Mouse (Mus musculus) liver, embryonic 15.5 days (tissue): ENCODE results near the gene Ndel1. TPM values are rescaled to one million over a fixed set of nuclear protein-coding genes. Genes with fewer than 3 reads are reported as not detected.

Experiments used
- ATAC-seq: fragments of 200-750 bp; cut with Nextera tagmentation; 2 replicates; pipeline ENCODE4 v1.8.0; 2017; ENCODE audit warnings: moderate number of reproducible peaks, mild to moderate bottlenecking, moderate library complexity; ENCODE audit not compliant: insufficient read depth
- H3K27ac ChIP-seq: fragments of 300-500 bp; sonication (generic); replicated peaks from 2 replicates; pipeline ENCODE4 v1.5.1; 2015; ENCODE audit warnings: mild to moderate bottlenecking, inconsistent platforms
- H3K27me3 ChIP-seq: fragments of 300-500 bp; sonication (generic); 2 replicates; pipeline ENCODE4 v1.6.1; 2015; ENCODE audit warnings: mild to moderate bottlenecking, inconsistent platforms
- H3K36me3 ChIP-seq: fragments of 300-500 bp; sonication (generic); replicated peaks from 2 replicates; pipeline ENCODE4 v1.6.1; 2015; ENCODE audit warnings: moderate library complexity, mild to moderate bottlenecking, inconsistent platforms
- H3K4me1 ChIP-seq: fragments of 300-500 bp; sonication (generic); replicated peaks from 2 replicates; pipeline ENCODE4 v1.6.1; 2015; ENCODE audit warnings: inconsistent platforms
- H3K4me2 ChIP-seq: fragments of 300-500 bp; sonication (generic); 2 replicates; pipeline ENCODE4 v1.6.1; 2015; ENCODE audit warnings: moderate library complexity, mild to moderate bottlenecking, inconsistent platforms
- H3K4me3 ChIP-seq: fragments of 300-500 bp; sonication (generic); replicated peaks from 2 replicates; pipeline ENCODE4 v1.5.1; 2015; ENCODE audit warnings: mild to moderate bottlenecking, inconsistent platforms
- H3K9ac ChIP-seq: fragments of 300-500 bp; sonication (generic); 2 replicates; pipeline ENCODE4 v1.6.1; 2015; ENCODE audit warnings: moderate library complexity, mild to moderate bottlenecking, inconsistent platforms
- H3K9me3 ChIP-seq: fragments of 300-500 bp; sonication (generic); replicated peaks from 2 replicates; pipeline ENCODE4 v1.6.1; 2016; ENCODE audit warnings: inconsistent platforms
- WGBS: fragments of 180-500 bp; shearing (Covaris S2); methylation state at CpG from one replicate; pipeline ENCODE4 v1.1.7; 2015; ENCODE audit warnings: mixed read lengths; ENCODE audit not compliant: insufficient replicate concordance; 5-methylcytosine and 5-hydroxymethylcytosine counted together
- polyA plus RNA-seq: library from polyadenylated mRNA; unstranded; fragments of >200 nt; fragmentation: Nextera tagmentation; extraction: Ambion mirVana; gene quantifications from 2 replicates; pipeline ENCODE4 v1.2.1, GENCODE M21; 2015

The Ndel1 gene
- polyA plus RNA-seq, result 37.6 and 41.7 TPM in 2 replicates

DNA sequence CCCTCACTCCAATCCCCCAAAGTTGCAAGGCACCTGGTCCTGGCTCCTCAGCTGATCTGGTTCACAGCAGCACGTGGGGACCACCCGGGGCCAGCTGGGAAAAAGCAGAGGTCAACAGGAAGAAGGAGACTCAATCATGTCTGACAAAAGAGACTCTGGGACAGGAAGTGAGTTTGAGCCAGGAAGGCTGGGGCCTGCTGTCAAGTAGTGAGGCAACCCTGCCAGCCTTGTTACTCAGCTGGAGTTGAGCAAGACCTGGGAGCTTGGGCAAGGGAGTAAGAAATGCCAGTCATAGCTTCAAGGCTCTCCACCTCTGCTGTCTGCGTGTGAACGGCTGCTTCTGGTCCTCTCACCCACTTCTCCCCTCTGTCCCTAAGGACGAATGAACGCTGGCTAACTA, at the start of gene Ndel1:
Gene Ndel1 (minus strand): TSS at position 111 of the 400 bp plus-strand sequence.
- H3K27me3 ChIP-seq, result no peaks in the 10 kb centered on the region
- peaks cover 15% of the 10 kb centered on the region; the same call in 1 of the 2 replicates for H3K4me1 ChIP-seq
- H3K27ac ChIP-seq, result peak within 1 kb of the TSS; percentile 33; the same call in 1 of the 2 replicates
- WGBS, result 26% methylated on average over 6 of the region's 6 CpGs
- no peaks in the 10 kb centered on the region for H3K36me3 ChIP-seq
- no peaks in the 10 kb centered on the region for H3K9me3 ChIP-seq
- no peak within 1 kb of the TSS for H3K9ac ChIP-seq
- H3K4me2 ChIP-seq, result 0 out of 2 replicates have a peak within 1 kb of the TSS, but pooled peaks have one; percentile 10
- ATAC-seq, result peak; percentile 22; the same call in 1 of the 2 replicates
- H3K4me3 ChIP-seq, result no peak within 1 kb of the TSS

DNA sequence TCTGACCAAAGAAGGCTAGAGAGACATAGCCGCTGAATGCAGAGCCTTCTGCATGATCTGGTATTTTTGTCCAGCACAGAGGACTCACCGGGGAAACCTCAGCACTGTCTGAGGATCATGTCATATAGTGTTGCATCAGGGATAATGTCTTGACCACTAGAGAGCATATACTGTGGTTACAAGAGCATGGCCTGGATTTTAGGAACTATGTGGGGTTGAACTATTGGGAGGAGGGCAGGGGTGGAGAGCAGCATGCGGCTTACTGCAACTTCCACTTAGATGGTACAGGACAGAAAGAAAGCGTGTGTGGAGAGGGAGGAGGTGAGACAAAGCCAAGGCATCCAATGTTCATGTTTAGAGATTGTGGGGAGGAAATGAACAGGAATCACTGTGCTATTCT, 42.9 kb upstream of the Ndel1 start:
- 62% methylated on average over 4 of the region's 4 CpGs for WGBS
- Histone ChIP-seq H3K4me1 (no peaks in the 10 kb centered on the region; the same call in 1 of the 2 replicates), H3K9me3 (no peaks in the 10 kb centered on the region), H3K4me3 (no peak overlapping the region), H3K36me3 (no peaks in the 10 kb centered on the region), H3K27me3 (peaks cover 31% of the 10 kb centered on the region), H3K4me2 (no peak overlapping the region), H3K9ac (no peak overlapping the region), H3K27ac (no peak overlapping the region)
- no peak for ATAC-seq

DNA sequence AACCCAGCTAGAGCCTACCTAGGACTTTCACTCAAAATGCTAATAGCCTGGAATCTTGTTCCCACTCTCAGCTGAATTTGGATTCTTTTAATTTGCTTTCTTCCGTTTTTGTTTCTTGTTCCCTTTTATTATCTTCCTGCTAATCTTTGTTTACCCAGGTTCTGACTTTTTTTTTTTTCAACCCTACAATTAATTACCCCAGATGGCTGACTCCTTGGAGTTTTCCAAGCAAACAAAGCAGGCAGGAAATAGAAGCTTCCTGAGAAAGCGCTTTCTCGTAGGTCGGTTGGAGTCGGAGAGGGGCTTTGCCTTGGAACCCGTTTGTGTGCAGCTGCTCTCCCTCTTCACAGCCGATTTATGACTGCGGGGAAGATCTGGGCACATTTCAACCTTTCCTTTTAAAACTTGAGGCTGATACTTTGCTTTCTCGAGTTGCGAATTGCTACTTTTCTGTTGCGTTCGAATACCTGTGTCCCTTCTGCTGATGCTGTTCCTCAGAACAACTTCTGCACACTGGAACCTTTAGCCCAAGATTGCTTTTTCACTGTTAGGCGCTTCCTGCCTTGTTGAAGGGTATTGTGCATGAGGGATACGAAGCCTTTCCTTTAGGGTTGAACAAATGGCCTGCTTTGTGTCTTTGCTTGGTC, 40.0 kb upstream of the Ndel1 start:
- no peak for ATAC-seq
- H3K9me3 ChIP-seq, result no peaks in the 10 kb centered on the region
- H3K4me1 ChIP-seq, result no peaks in the 10 kb centered on the region; the same call in 1 of the 2 replicates
- H3K4me2 ChIP-seq, result no peak overlapping the region
- no peak overlapping the region for H3K9ac ChIP-seq
- WGBS, result 14% methylated on average over 14 of the region's 14 CpGs
- H3K36me3 ChIP-seq, result peaks cover 11% of the 10 kb centered on the region
- peaks cover 31% of the 10 kb centered on the region for H3K27me3 ChIP-seq
- no peak overlapping the region for H3K27ac ChIP-seq
- no peak overlapping the region for H3K4me3 ChIP-seq

DNA sequence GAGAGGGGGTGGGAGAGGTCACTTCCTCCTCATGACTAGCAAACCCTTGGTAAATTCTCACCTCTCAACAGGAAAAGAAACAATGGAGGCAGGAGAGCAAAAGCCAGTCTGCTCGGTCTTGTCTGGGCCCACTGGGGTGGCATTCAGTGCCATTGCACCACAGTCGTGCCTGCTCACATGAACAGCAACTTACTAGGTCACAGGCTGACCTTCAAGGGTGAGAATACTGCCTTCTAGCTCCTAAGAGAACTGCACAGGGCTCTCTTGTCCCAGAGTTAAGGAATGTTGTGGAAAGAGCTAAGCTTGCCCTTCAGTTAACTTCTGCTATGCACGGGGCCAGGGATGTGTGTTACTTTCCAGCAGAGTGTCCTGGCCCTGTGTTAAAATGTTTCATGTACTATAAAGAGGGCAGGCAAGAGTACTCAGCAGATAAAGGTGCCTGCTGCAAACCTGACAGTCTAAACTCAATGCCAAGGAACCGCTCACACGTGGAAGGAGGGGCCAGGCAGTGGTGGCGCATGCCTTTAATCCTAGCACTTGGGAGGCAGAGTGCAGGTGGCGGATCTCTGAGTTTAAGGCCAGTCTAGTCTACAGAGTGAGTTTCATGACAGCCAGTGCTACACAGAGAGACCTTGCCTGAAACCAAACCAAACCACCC, 37.3 kb upstream of the Ndel1 start:
- peaks cover 31% of the 10 kb centered on the region for H3K27me3 ChIP-seq
- H3K4me1 ChIP-seq, result peaks cover 1% of the 10 kb centered on the region; the same call in 1 of the 2 replicates
- peaks cover 38% of the 10 kb centered on the region for H3K36me3 ChIP-seq
- no peak overlapping the region for H3K9ac ChIP-seq
- no peak overlapping the region for H3K4me3 ChIP-seq
- WGBS, result 46% methylated on average over 7 of the region's 7 CpGs
- no peak overlapping the region for H3K27ac ChIP-seq
- H3K4me2 ChIP-seq, result no peak overlapping the region
- ATAC-seq, result no peak
- no peaks in the 10 kb centered on the region for H3K9me3 ChIP-seq

DNA sequence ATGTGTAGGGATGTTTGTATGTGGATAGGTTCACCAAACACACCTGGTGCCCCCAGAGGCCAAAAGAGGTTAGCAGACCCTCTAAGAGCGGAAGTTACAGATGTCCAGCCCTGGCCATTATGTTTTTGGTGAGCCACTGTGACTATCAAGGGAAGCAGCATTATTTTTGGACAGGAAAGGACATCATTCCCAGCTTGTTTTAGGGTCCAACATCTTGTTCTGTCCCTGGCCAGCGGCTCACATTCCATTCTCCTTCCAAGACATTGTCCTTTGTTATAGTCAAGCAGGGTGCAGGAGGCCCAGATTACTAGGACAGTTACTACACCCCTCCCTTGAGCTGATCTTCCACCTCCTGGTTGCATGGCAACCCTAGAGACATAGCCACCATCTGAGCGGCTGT, 35.6 kb upstream of the Ndel1 start:
- Histone ChIP-seq H3K9ac (no peak overlapping the region), H3K27me3 (peaks cover 14% of the 10 kb centered on the region), H3K4me3 (no peak overlapping the region), H3K36me3 (peaks cover 54% of the 10 kb centered on the region), H3K9me3 (no peaks in the 10 kb centered on the region), H3K27ac (no peak overlapping the region), H3K4me1 (peaks cover 17% of the 10 kb centered on the region), H3K4me2 (no peak overlapping the region)
- WGBS, result 69% methylated on average over 3 of the region's 3 CpGs
- no peak for ATAC-seq

DNA sequence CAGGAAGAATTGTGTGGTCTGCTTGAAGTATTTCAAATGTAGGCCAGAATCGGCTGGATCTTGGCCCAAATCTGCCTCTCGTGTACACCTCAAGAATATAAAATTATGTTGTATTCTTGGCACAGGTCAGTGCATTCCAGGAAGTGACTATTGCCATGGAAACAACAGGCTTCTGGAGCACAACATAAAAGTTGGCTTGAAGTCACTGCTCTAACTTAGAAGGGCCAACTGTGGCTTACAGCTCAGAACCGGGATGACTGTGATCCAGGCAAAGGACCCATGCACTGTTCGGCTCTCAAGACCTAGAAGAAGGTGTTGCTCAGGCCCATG, 34.8 kb upstream of the Ndel1 start:
- Histone ChIP-seq H3K27me3 (peaks cover 5% of the 10 kb centered on the region), H3K9me3 (no peaks in the 10 kb centered on the region), H3K36me3 (peaks cover 54% of the 10 kb centered on the region), H3K4me2 (no peak overlapping the region), H3K9ac (no peak overlapping the region), H3K4me3 (no peak overlapping the region), H3K4me1 (peaks cover 17% of the 10 kb centered on the region), H3K27ac (no peak overlapping the region)
- 57% methylated on average over 4 of the region's 4 CpGs for WGBS
- ATAC-seq, result no peak

DNA sequence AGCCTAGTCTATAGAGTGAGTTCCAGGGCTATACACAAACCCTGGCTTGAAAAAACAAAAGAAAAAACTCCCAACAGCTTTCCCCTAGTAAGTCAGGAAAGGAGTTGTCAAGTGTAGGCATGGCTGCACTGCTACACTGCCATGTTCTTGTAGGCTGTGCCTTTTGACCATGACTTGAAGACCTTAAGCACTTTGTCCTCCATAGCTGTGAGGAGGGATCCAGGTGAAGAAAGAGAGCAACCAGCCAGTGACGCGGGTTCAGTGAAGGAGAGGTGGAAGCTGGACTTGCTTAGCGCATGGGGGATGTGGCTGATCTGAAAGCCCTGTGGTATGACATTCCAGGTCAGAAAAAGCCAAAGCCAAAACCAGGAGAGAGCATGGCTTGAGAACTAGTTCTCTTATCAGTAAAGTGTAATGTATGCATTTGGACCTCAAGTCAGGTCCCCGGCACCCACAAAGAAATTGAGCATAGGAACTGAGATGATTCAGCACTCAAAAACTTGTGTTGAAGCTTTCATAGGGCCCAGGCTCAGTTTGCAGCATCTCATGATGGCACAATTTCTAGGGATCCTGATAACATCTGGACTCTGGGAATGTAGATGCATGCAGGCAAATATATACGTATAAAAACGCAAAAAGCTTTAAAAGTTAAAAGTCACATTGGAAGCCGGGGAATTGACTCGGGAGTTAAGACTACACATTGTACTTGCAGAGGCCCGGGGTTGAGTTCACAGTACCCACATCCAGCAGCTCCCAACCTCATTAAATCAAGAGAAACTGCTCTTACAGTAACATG, 34.2 kb upstream of the Ndel1 start:
- H3K27ac ChIP-seq, result 0 out of 2 replicates have a peak overlapping the region, but pooled peaks have one; percentile 10
- H3K36me3 ChIP-seq, result peaks cover 54% of the 10 kb centered on the region
- no peaks in the 10 kb centered on the region for H3K9me3 ChIP-seq
- H3K27me3 ChIP-seq, result no peaks in the 10 kb centered on the region
- H3K9ac ChIP-seq, result no peak overlapping the region
- no peak overlapping the region for H3K4me3 ChIP-seq
- 75% methylated on average over 9 of the region's 9 CpGs for WGBS
- H3K4me1 ChIP-seq, result peaks cover 21% of the 10 kb centered on the region
- no peak for ATAC-seq
- no peak overlapping the region for H3K4me2 ChIP-seq

DNA sequence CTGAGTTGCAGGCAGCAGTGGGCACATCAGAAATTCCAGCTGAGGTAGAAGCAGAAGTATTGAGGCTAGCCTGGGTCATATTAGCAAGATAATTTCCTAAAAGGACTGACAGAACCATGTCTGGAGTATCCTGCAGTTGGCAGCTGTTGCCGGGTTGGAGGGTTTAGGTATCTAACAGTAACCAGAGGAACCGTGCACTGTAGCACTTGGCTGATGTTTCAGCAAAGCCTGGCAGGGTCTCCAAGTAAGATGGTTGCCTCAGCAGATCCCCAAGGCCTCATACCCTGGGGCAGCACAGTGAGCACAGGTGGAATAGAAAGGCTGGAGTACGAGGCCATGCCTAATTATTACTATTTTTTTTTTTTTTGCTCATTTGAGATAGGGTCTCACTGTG, 33.5 kb upstream of the Ndel1 start:
- Histone ChIP-seq H3K4me1 (peaks cover 25% of the 10 kb centered on the region), H3K9ac (no peak overlapping the region), H3K9me3 (no peaks in the 10 kb centered on the region), H3K4me3 (no peak overlapping the region), H3K27me3 (no peaks in the 10 kb centered on the region; the same call in 1 of the 2 replicates), H3K36me3 (peaks cover 54% of the 10 kb centered on the region), H3K4me2 (no peak overlapping the region), H3K27ac (no peak overlapping the region)
- ATAC-seq, result no peak
- WGBS, result 76% methylated on average over 3 of the region's 3 CpGs

DNA sequence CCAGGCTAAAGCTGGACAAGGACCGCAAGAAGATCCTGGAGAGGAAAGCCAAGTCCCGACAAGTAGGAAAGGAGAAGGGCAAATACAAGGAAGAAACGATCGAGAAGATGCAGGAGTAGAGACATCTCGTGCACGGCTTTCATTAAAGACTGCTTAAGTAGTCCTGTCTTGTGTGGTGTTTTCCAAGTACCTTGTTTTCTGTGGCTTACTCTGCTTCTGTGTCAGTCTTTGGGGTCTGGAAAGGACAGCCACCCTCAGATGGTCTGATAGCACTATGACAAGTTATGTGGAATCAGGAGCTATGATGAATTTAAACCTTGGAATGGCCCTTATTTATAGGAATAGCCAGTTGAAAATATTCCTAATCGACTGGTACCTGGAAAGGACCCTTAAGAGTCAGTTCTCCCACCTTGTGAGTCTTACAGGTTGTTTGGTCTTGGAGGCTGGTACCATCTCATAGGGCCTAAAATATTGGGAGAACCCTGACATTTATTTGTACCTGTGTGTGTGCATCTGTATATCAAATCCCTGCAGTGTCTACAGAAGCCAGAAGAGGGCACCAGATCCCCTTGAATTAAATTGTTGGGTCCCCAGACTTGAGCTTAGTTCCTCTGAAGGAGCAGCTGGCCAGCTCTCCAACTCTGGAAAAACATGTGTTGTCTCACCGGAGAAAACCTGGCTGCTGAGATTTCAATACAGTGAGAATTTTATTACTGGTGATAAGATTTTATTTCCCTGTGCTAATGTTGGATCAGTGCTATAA, 32.9 kb upstream of the Ndel1 start:
- H3K9ac ChIP-seq, result no peak overlapping the region
- H3K4me3 ChIP-seq, result no peak overlapping the region
- no peaks in the 10 kb centered on the region; the same call in 1 of the 2 replicates for H3K27me3 ChIP-seq
- H3K27ac ChIP-seq, result no peak overlapping the region
- H3K4me1 ChIP-seq, result peaks cover 31% of the 10 kb centered on the region
- 79% methylated on average over 8 of the region's 8 CpGs for WGBS
- H3K4me2 ChIP-seq, result no peak overlapping the region
- ATAC-seq, result no peak
- no peaks in the 10 kb centered on the region for H3K9me3 ChIP-seq
- H3K36me3 ChIP-seq, result peaks cover 54% of the 10 kb centered on the region

DNA sequence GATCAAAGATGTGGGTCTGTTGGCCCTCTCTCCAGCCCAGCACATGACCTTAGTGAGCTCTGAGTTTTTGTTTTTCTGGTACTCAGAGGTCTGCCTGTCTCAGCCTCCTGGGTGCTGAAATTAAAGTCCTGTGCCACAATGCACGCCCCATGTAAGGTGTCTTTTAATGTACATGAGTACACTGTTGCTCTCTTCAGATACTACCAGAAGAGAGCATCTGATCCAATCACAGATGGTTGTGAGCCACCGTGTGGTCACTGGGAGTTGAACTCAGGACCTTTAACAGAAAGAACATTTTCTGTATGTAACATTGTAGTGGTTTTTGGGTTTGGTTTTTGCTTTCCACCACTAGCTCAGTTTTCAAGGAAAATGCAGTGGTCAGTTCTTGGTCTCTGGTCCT, 32.1 kb upstream of the Ndel1 start:
- ATAC-seq, result no peak
- Histone ChIP-seq H3K4me2 (no peak overlapping the region), H3K4me3 (no peak overlapping the region), H3K36me3 (peaks cover 54% of the 10 kb centered on the region), H3K4me1 (peaks cover 38% of the 10 kb centered on the region), H3K9me3 (no peaks in the 10 kb centered on the region), H3K27me3 (no peaks in the 10 kb centered on the region; the same call in 1 of the 2 replicates), H3K9ac (no peak overlapping the region), H3K27ac (no peak overlapping the region)
- 76% methylated on average over 2 of the region's 2 CpGs for WGBS
